Mouse (Mus musculus) stomach, embryonic 14.5 days (tissue): ENCODE measurements around the gene Tll1. TPM values are rescaled to one million over a fixed set of nuclear protein-coding genes. Genes with fewer than 3 reads are reported as not detected.

Source experiments
- ATAC-seq: fragments of 200-750 bp; cut with Nextera tagmentation; 2 replicates; pipeline ENCODE4 v1.8.0; 2017; ENCODE audit warnings: low read depth, moderate TSS enrichment; ENCODE audit not compliant: insufficient number of reproducible peaks, insufficient read depth, low FRiP score
- H3K27ac ChIP-seq: fragments of 300-500 bp; sonication (generic); 2 replicates; pipeline ENCODE4 v1.5.1; 2014; ENCODE audit warnings: mild to moderate bottlenecking, low read length, moderate library complexity, mixed read lengths
- H3K27me3 ChIP-seq: fragments of 300-500 bp; sonication (generic); 2 replicates; pipeline ENCODE4 v1.6.1; 2014; ENCODE audit warnings: low read length, control low read depth, mixed read lengths; ENCODE audit not compliant: control insufficient read depth, insufficient read depth
- H3K36me3 ChIP-seq: fragments of 300-500 bp; sonication (generic); 2 replicates; pipeline ENCODE4 v1.6.1; 2014; ENCODE audit warnings: mild to moderate bottlenecking, control low read depth, low read length, moderate library complexity, mixed read lengths; ENCODE audit not compliant: control insufficient read depth, insufficient read depth
- H3K4me1 ChIP-seq: fragments of 300-500 bp; sonication (generic); 2 replicates; pipeline ENCODE4 v1.6.1; 2014; ENCODE audit warnings: low read length, control low read depth, mixed read lengths; ENCODE audit not compliant: control insufficient read depth, insufficient read depth
- H3K4me2 ChIP-seq: fragments of 300-500 bp; sonication (generic); replicated peaks from 2 replicates; pipeline ENCODE4 v1.6.1; 2014; ENCODE audit warnings: low read depth, low read length, control low read depth
- H3K4me3 ChIP-seq: fragments of 300-500 bp; sonication (generic); 2 replicates; pipeline ENCODE4 v1.5.1; 2014; ENCODE audit warnings: low read depth, low read length, control low read depth
- H3K9ac ChIP-seq: fragments of 300-500 bp; sonication (generic); replicated peaks from 2 replicates; pipeline ENCODE4 v1.6.1; 2014; ENCODE audit warnings: low read depth, mild to moderate bottlenecking, control low read depth, low read length, moderate library complexity, mixed read lengths
- H3K9me3 ChIP-seq: fragments of 300-500 bp; sonication (generic); 2 replicates; pipeline ENCODE4 v1.6.1; 2016; ENCODE audit warnings: low read depth, low read length, control low read depth; ENCODE audit not compliant: control insufficient read depth
- WGBS: fragments of 180-500 bp; shearing (Covaris S2); extraction: QIAGEN DNeasy Blood & Tissue Kit; methylation state at CpG from one replicate; pipeline ENCODE4 v1.1.7; 2014; 5-methylcytosine and 5-hydroxymethylcytosine counted together
- polyA plus RNA-seq: library from polyadenylated mRNA; unstranded; fragments of >200 nt; fragmentation: Nextera tagmentation; extraction: Ambion mirVana; gene quantifications from 2 replicates; pipeline ENCODE4 v1.2.1, GENCODE M21; 2014

Gene Tll1
- polyA plus RNA-seq, 1 experiment from 2014 or later, result 3.0 TPM

DNA sequence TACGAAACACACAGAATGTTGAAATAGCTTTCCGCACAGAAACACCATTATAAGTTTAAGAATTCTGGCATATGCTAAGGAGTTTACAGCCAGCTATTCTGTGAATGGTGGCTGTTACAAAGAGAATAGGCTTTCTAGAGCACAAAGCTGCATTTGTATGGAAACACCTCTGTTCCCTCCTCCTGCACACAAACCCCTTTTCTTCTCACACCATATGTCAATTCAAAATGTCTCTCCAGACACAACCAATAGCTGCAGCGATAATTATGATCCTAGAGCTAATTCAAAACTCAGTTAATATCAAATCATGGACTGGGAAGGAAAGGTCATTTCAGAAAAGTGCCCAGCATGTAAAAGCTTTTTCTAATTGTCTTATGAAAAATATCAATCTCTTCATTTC lies 157.5 kb downstream of the Tll1 start:
- ATAC-seq, result no peak
- Histone ChIP-seq H3K36me3 (no peaks in the 10 kb centered on the region), H3K4me2 (no peak overlapping the region), H3K9ac (no peak overlapping the region), H3K4me3 (no peak overlapping the region), H3K4me1 (no peaks in the 10 kb centered on the region), H3K9me3 (no peaks in the 10 kb centered on the region), H3K27me3 (no peaks in the 10 kb centered on the region), H3K27ac (no peak overlapping the region)
- 66% methylated on average over 3 of the region's 3 CpGs for WGBS

DNA sequence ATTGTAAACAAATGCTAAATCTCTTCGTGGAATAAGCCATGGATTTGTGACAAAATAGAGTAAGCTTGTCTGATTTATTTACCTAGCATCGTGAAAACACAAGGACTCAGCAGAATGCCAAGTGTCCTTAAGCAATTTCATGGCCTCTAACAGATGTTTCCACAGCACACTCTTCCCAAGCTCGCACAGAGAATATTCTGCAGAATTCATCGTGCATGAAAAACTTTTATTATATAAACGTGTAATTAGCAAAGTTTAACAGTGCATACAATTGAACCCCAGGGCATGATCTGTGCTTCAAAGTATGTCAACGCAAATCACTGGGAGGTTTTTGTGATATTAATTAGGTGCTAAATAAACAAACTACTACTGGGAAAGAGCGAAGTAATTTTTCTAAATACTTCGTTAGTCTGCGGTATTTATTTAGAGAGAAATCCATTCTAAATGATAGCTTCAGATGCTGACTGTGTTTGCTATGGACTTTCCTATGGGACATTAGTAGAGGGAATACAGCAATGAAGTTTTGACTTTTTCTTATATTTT lies 158.0 kb downstream of the Tll1 start:
- Histone ChIP-seq H3K4me3 (no peak overlapping the region), H3K36me3 (no peaks in the 10 kb centered on the region), H3K27ac (no peak overlapping the region), H3K4me1 (no peaks in the 10 kb centered on the region), H3K4me2 (no peak overlapping the region), H3K9me3 (no peaks in the 10 kb centered on the region), H3K27me3 (no peaks in the 10 kb centered on the region), H3K9ac (no peak overlapping the region)
- 40% methylated on average over 9 of the region's 9 CpGs for WGBS
- ATAC-seq, result no peak

DNA sequence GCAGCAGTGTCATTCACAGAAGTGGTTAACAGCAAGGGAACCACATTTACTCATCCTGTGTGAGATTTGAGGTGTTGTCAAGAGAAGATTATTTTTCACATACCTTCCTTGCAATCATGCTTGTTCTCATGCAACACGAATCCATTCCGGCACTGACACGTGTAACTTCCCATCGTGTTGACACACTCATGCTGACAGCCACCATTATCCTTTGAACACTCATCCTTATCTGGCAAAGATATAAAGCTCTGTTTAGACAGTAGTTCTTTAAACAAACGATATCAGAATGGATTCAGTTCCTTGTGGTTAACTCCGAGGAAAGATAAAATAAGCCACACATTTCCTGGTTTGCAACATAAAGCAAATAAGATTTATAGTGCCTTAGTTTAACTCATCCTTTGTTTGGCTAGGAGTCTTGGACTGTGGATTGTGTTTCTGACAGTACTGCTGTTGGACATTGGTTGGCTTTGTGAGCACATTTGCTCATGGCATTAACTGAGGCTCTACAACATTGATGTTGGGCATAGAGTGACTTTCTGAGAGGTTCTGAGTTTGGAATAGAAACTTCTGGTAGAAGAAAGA lies 164.7 kb downstream of the Tll1 start:
- ATAC-seq, result no peak
- Histone ChIP-seq H3K36me3 (no peaks in the 10 kb centered on the region), H3K4me2 (no peak overlapping the region), H3K9ac (no peak overlapping the region), H3K27me3 (no peaks in the 10 kb centered on the region), H3K4me1 (no peaks in the 10 kb centered on the region), H3K4me3 (no peak overlapping the region), H3K27ac (no peak overlapping the region), H3K9me3 (no peaks in the 10 kb centered on the region)
- 21% methylated on average over 6 of the region's 6 CpGs for WGBS

GRCm38 (mm10) chr8:64030672-64031385 lies 175.2 kb downstream of the Tll1 start:
- Histone ChIP-seq H3K27me3 (no peaks in the 10 kb centered on the region), H3K27ac (no peak overlapping the region), H3K4me1 (no peaks in the 10 kb centered on the region), H3K36me3 (no peaks in the 10 kb centered on the region), H3K9me3 (no peaks in the 10 kb centered on the region), H3K4me3 (no peak overlapping the region), H3K4me2 (no peak overlapping the region), H3K9ac (no peak overlapping the region)
- 76% methylated on average over 4 of the region's 4 CpGs for WGBS
- ATAC-seq, result no peak

- Histone ChIP-seq H3K36me3 (no peaks in the 10 kb centered on the region), H3K27me3 (no peaks in the 10 kb centered on the region)
- no peak for ATAC-seq
Observed at GRCm38 (mm10) chr8:64030081-64030480, 176.0 kb downstream of the Tll1 start.

GRCm38 (mm10) chr8:64029525-64029924 lies 176.5 kb downstream of the Tll1 start:
- no peak for ATAC-seq
- no peak overlapping the region for H3K4me3 ChIP-seq
- H3K36me3 ChIP-seq, result no peaks in the 10 kb centered on the region
- 83% methylated on average over 3 of the region's 3 CpGs for WGBS
- no peak overlapping the region for H3K9ac ChIP-seq
- no peak overlapping the region for H3K4me2 ChIP-seq
- H3K27ac ChIP-seq, result no peak overlapping the region
- no peaks in the 10 kb centered on the region for H3K4me1 ChIP-seq
- no peaks in the 10 kb centered on the region for H3K27me3 ChIP-seq
- no peaks in the 10 kb centered on the region for H3K9me3 ChIP-seq

More at GRCm38 (mm10) chr8:64030081-64030480, 176.0 kb downstream of the Tll1 start:
- Histone ChIP-seq H3K9ac (no peak overlapping the region), H3K27ac (no peak overlapping the region), H3K4me2 (no peak overlapping the region), H3K4me3 (no peak overlapping the region), H3K9me3 (no peaks in the 10 kb centered on the region), H3K4me1 (no peaks in the 10 kb centered on the region)

DNA sequence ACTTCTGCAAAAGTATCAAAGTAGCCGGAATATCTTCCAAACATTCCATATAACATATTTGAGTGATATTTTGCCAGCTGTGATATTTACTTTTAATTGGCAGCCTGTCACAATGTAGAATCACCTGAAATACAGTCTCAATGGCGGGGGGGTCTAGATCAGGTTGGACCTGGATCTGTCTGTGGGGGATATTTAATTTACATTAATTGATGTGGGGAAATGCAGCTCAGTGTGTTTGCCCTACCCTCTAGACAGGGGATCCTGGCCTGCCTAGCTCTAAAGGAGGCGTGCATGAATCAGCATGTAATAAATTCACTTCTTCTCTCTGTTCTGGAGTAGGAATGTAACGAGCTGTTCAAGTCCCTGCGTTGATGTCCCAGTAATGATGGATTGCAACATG lies 181.7 kb downstream of the Tll1 start:
- ATAC-seq, result no peak

DNA sequence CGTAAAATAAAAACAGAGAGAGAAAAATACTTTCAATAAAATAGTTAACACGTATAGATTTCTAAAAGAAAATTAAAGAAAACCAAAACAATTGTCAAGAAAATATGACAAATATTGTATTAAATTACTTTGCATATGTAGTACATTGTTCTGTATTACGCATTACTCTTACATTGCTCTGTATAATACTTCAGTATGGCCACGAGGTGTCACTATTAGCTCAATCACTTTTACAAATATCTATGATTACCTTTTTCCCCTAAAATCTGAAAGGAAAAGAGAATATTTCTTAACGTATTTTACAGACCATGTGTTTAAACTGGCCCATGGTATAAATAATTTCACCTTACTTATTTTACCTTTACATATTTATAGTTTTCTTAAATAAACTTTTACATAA lies 182.5 kb downstream of the Tll1 start:
- H3K4me1 ChIP-seq, result no peaks in the 10 kb centered on the region

More for the DNA sequence above, 181.7 kb downstream of the Tll1 start:
- no peak overlapping the region for H3K4me3 ChIP-seq
- H3K9ac ChIP-seq, result no peak overlapping the region
- no peaks in the 10 kb centered on the region for H3K9me3 ChIP-seq
- no peak overlapping the region for H3K27ac ChIP-seq
- no peaks in the 10 kb centered on the region for H3K4me1 ChIP-seq
- H3K4me2 ChIP-seq, result no peak overlapping the region
- no peaks in the 10 kb centered on the region for H3K27me3 ChIP-seq
- no peaks in the 10 kb centered on the region for H3K36me3 ChIP-seq
- 78% methylated on average over 5 of the region's 5 CpGs for WGBS

More for the DNA sequence above, 182.5 kb downstream of the Tll1 start:
- Histone ChIP-seq H3K9ac (no peak overlapping the region), H3K27ac (no peak overlapping the region), H3K4me3 (no peak overlapping the region), H3K36me3 (no peaks in the 10 kb centered on the region), H3K27me3 (no peaks in the 10 kb centered on the region), H3K4me2 (no peak overlapping the region), H3K9me3 (no peaks in the 10 kb centered on the region)
- WGBS, result 30% methylated on average over 5 of the region's 5 CpGs
- no peak for ATAC-seq
